Mouse (Mus musculus): Measurements from ENCODE around the gene Llgl2.

DNA sequence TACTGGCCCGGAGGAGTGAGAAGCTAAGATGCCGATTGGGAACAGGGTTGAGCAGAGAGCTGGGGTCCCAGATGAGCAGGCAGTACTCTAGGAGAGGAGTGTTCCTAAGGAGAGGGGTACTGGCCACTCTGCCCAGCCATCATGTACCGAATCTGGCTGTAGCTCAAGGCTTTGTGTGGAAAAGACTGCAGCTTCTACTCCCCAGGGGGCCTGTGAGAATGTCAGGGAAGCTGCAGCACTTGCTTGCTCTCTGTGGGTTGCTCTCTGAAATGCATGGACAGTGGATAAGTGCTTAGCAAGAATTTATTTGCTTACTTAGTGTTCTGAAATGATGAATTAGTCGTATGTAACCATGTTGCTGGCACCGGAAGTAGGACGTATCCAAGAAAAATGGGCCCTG lies 37.4 kb upstream of the Llgl2 start:
- TF ChIP-seq POLR2A (IDR thresholded peaks at IDR 0.05; ENCODE audit: insufficient read depth, low read depth, low read length), result no peak
- no peak for TF ChIP-seq CTCF (IDR thresholded peaks at IDR 0.05)
